Mouse (Mus musculus): ENCODE results near the gene Chtop.

Chtop gene

GRCm38 (mm10) chr3:90509747-90510123, 437 bp upstream of the Chtop start:
- no peak for DNase-seq

GRCm38 (mm10) chr3:90508287-90508949, 880 bp downstream of the Chtop start:
- no peak for DNase-seq

GRCm38 (mm10) chr3:90506362-90506761, 2.9 kb downstream of the Chtop start:
- DNase-seq: no peak

- DNase-seq: no peak
These were observed 4.1 kb downstream of the Chtop start for GRCm38 (mm10) chr3:90505216-90505615.

GRCm38 (mm10) chr3:90503444-90503843, 5.9 kb downstream of the Chtop start:
- no peak for DNase-seq

DNA sequence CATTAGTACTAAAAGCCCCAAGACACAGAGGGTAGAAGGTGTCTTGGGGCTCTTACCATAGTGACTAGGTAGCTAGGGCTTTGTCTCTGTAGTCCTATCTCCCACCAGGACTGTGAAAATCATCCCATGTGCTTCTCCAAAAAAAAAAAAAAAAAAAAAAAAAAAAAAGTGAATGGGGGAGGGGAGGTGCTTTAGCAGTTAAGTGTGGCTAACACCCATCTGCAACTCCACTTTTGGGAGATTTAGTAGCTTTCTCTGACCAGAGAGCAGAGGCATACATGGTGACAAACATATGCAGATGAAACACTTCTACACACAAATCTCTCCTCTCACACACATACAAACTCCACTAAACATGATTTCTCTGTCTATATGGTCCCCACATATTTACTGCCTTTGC, 11.7 kb downstream of the Chtop start:
- no peak for DNase-seq

GRCm38 (mm10) chr3:90495850-90496525, 13.3 kb downstream of the Chtop start:
- no peak for DNase-seq

DNA sequence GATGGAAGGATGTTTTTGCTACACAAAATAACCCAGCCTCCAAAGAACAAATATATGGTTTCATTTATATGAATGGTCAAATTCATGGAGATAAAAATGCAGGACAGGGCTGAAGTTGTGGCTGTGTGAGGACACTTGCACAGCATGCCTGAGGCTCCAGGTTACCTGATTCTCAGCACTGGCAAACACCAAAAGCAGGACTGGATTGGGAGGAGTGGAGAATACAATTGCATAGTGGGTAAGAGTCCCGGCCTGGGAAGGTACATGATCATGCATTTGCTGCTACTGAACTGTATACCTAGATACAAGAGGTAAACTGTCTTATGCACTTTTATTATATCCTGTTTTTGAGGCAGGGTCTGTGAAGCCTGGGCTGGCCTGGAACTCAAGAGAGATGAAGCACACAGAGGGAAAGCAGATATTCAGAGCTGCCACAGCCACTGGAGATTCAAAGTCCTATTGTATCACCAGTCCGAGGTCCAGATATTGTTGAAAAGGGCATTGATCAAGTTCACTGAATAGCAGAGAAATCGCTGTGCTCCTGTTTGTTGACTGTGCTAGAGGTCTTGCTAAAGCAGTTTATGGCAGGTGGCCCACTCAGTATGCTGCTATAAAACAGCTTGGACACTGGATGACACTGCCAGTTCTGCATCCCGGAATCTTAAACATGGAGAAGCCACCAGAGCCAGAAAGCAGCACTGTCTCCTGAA, 15.3 kb downstream of the Chtop start:
- peak in 1 of 2 experiments; percentile 62 for DNase-seq

- peak in 1 of 2 experiments; percentile 44 for DNase-seq
These were observed 17.9 kb downstream of the Chtop start for GRCm38 (mm10) chr3:90491350-90491749.

GRCm38 (mm10) chr3:90490696-90491256, 18.5 kb downstream of the Chtop start, which contains the start of gene Snapin:
Gene Snapin, minus strand, starts transcription at chr3:90491033.
- peak; percentile 95 to 96 for DNase-seq

GRCm38 (mm10) chr3:90488576-90488975, 20.7 kb downstream of the Chtop start:
- DNase-seq: no peak

DNA sequence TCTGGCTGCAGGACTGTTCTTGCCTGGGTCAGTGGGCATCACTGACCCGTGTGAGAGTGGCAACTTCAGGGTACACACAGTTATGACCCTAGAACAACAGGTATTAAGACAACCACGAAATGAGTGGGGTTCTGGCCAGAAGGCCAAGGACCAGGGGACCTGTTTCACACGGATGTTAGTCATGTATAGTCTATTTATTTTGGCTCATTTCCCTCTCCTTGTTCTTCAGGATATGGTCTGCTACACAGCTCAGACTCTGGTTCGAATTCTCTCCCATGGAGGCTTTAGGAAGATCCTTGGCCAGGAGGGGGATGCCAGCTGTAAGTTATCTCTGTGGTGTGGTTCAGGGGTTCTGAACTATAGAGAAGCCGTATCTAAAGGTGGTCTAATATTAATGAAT, 22.3 kb downstream of the Chtop start:
- no peak for DNase-seq

GRCm38 (mm10) chr3:90475831-90476611, 33.3 kb downstream of the Chtop start, which contains the start of gene Ilf2:
Gene Ilf2, plus strand, starts transcription at chr3:90476126.
- peak; percentile 96 for DNase-seq

GRCm38 (mm10) chr3:90475151-90475830, 34.0 kb downstream of the Chtop start:
- DNase-seq: peak in 1 of 2 experiments; percentile 23

GRCm38 (mm10) chr3:90472213-90472612, 37.1 kb downstream of the Chtop start:
- peak in 1 of 2 experiments; percentile 54 for DNase-seq

GRCm38 (mm10) chr3:90467618-90468300, 41.5 kb downstream of the Chtop start:
- no peak for DNase-seq

DNA sequence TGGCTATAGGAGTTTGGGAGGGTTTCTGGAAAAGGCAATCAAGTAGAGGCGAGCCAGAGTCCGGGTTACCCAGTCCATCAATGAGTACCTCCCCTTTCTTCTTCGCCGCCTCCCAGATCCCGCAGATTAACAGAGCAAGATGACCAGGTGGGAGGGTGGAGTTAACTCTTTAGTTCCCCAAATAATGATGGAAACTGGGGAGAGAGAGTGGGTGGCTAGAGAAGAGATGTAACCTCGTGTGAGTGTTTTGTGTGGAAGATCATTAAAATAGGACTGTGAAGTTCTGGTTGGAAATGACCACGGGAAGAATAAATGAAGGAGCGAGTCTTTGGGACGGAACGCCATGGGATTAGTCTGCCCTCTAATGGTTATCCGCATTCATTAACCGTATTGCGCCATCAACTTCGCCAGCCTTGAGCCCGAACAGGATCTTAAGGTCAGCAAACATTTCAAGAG, 43.0 kb downstream of the Chtop start:
- peak; percentile 55 to 71 for DNase-seq

- peak in 1 of 2 experiments; percentile 40 for DNase-seq
These were observed 43.5 kb downstream of the Chtop start, which contains the start of gene Npr1 for GRCm38 (mm10) chr3:90465686-90466310. Gene Npr1, minus strand, starts transcription at chr3:90465866.

DNA sequence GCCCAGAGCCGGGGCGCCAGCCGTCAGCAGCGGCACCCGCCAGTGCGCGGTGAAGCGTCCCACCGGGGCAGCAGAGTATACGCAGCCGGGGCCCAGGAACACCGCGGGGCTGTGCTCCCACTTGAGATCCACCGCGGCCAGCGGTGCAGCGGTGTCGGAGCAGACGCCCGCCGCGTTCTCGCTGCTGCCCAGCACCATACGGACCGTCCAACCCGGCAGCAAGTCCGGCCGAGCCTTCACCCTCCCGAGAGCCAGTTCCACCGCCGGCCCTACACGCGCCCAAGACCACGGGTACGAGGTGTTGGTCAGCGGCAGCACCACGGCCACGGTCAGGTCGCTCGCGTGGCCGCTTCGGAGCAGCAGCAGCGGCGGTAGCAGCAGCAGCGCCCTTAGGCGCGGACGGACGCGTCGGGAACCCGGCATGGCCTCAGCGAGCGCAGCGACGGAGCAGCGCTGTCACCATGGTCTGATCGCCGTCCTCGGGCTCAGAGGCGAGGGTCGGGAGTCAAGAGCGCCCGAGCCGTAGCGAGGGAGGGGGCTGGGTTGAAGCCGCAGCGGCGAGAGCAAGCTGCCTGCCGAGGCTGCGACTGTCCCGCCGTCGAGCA, 44.1 kb downstream of the Chtop start:
- peak; percentile 29 to 37 for DNase-seq

- DNase-seq: no peak
These were observed 44.7 kb downstream of the Chtop start for GRCm38 (mm10) chr3:90464552-90465080.
